In the genomic region with DNA sequence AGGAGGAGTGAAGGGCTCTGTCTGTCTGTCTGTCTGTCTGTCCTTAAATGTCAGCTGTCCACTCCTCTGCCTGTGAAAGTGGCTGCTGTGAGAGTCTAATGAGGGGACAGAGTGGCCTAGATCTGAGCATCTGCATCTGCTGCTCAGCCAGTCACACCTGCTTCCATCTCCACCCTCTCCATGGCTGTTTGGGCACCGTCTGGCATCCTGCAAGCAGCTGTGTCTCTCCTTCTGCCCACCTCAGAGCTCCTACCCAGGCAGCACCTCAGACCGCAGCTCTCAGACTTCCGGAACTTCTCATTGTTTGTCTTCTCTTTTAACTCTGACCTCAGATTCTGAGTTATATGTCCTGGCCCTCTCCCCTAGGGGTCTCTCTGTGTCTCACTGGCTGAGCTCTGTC, we compare ENCODE assay signal across 10 mouse cellular contexts.
DNase-seq lines count a peak whose midpoint lies in the region; ATAC-seq and TF ChIP-seq lines count a peak whose summit lies in the region.
"Had no signal": no experiment of that assay in that cellular context is flagged by ENCODE, and none has a peak within 500 bp of the region (broad histone marks: within the 10 kb centered on the region; RNA-seq: fewer than 3 reads in every experiment).

No protein-coding gene starts in this region.

- peaks cover 23% of the 10 kb centered on the region for H3K27me3 ChIP-seq in forebrain, embryonic 10.5 days (ENCODE audit: poor library complexity, severe bottlenecking)
- no peaks in the 10 kb centered on the region for H3K27me3 ChIP-seq in forebrain, embryonic 11.5 days (ENCODE audit: control insufficient read depth, insufficient read depth, low read length)
- no peaks in the 10 kb centered on the region for H3K27me3 ChIP-seq in limb, embryonic 14.5 days (ENCODE audit: control insufficient read depth, insufficient read depth, low read length)
- H3K27me3 ChIP-seq: Patski had no signal

- H3K9me3 ChIP-seq in forebrain, embryonic 10.5 days: no peaks in the 10 kb centered on the region
- H3K9me3 ChIP-seq in forebrain, embryonic 11.5 days (ENCODE audit: control insufficient read depth, low read length): no peaks in the 10 kb centered on the region
- H3K9me3 ChIP-seq in limb, embryonic 14.5 days (ENCODE audit: control insufficient read depth, low read length): no peaks in the 10 kb centered on the region
- H3K9me3 ChIP-seq: neural tube, embryonic 13.5 days had no signal

- peak overlapping the region; percentile 79 for H3K27ac ChIP-seq in forebrain, embryonic 10.5 days
- no peak overlapping the region for H3K27ac ChIP-seq in forebrain, embryonic 11.5 days (ENCODE audit: low read depth, low read length)
- H3K27ac ChIP-seq in limb, embryonic 14.5 days (replicated peaks; ENCODE audit: low read depth, low read length): peak overlapping the region; percentile 1; the same call in 1 of the 2 replicates

- no peak overlapping the region for H3K9ac ChIP-seq in forebrain, embryonic 11.5 days (ENCODE audit: low read length)
- no peak overlapping the region for H3K9ac ChIP-seq in limb, embryonic 14.5 days (ENCODE audit: low read depth, low read length, severe bottlenecking)
- H3K9ac ChIP-seq: neural tube, embryonic 13.5 days had no signal

- TF ChIP-seq POLR2A in limb, embryonic 14.5 days (IDR thresholded peaks at IDR 0.05; ENCODE audit: borderline replicate concordance, extremely low read depth, insufficient read depth, insufficient read length): no peak

- H3K4me2 ChIP-seq in forebrain, embryonic 11.5 days (ENCODE audit: low read depth, low read length, severe bottlenecking): no peak overlapping the region
- H3K4me2 ChIP-seq in limb, embryonic 14.5 days (replicated peaks; ENCODE audit: low read depth, low read length, severe bottlenecking): no peak overlapping the region

- DNase-seq in forebrain, embryonic 10.5 days (ENCODE audit: extremely low spot score, low spot score): no peak
- DNase-seq in forebrain, embryonic 11.5 days (ENCODE audit: low spot score): no peak
- DNase-seq in retina, postnatal 1 day: peak; percentile 71
- no peak for DNase-seq in retina, embryonic 14.5 days (ENCODE audit: low spot score)
- no peak for DNase-seq in limb, embryonic 14.5 days (ENCODE audit: low spot score)
- DNase-seq in thymus, postnatal 4 days: peak; percentile 61
- DNase-seq in right cerebral cortex, postnatal 4 days: no peak

- peaks cover 56% of the 10 kb centered on the region for H3K4me1 ChIP-seq in forebrain, embryonic 10.5 days
- peaks cover 15% of the 10 kb centered on the region for H3K4me1 ChIP-seq in forebrain, embryonic 11.5 days (replicated peaks; ENCODE audit: control insufficient read depth, insufficient read depth, low read length)
- H3K4me1 ChIP-seq in limb, embryonic 14.5 days (ENCODE audit: control insufficient read depth, insufficient read depth, low read length): peaks cover 54% of the 10 kb centered on the region

- H3K4me3 ChIP-seq in forebrain, embryonic 10.5 days: no peak overlapping the region
- no peak overlapping the region for H3K4me3 ChIP-seq in forebrain, embryonic 11.5 days (ENCODE audit: low read depth, low read length)
- no peak overlapping the region for H3K4me3 ChIP-seq in limb, embryonic 14.5 days (replicated peaks; ENCODE audit: low read length)
- H3K4me3 ChIP-seq: neural tube, embryonic 13.5 days had no signal

- H3K36me3 ChIP-seq in forebrain, embryonic 10.5 days (replicated peaks): no peaks in the 10 kb centered on the region
- H3K36me3 ChIP-seq in forebrain, embryonic 11.5 days (ENCODE audit: control insufficient read depth, insufficient read depth, low read length): no peaks in the 10 kb centered on the region
- no peaks in the 10 kb centered on the region for H3K36me3 ChIP-seq in limb, embryonic 14.5 days (ENCODE audit: control insufficient read depth, insufficient read depth, low read length)
- H3K36me3 ChIP-seq: neural tube, embryonic 13.5 days had no signal

- 77% methylated on average over 3 of the region's 3 CpGs for WGBS in forebrain, embryonic 10.5 days
- 62% methylated on average over 3 of the region's 3 CpGs for WGBS in forebrain, embryonic 11.5 days
- 61% methylated on average over 3 of the region's 3 CpGs for WGBS in limb, embryonic 14.5 days

- no peak for ATAC-seq in forebrain, embryonic 11.5 days (replicated peaks; ENCODE audit: low FRiP score)
- ATAC-seq in limb, embryonic 14.5 days (ENCODE audit: low FRiP score, low read depth): no peak
- no peak for ATAC-seq in erythroid progenitor cell, adult 5-6 weeks (replicated peaks; ENCODE audit: low FRiP score, poor library complexity, severe bottlenecking)
- ATAC-seq: Patski had no signal

Comparison
In these comparisons a context has a peak if more than half of its experiments do, and no peak if none do; other contexts are left out.
1. DNase-seq: peak in retina, postnatal 1 day (single experiment) and thymus, postnatal 4 days (single experiment); none in forebrain, embryonic 10.5 days (single experiment), forebrain, embryonic 11.5 days (single experiment), retina, embryonic 14.5 days (single experiment), limb, embryonic 14.5 days (single experiment) and right cerebral cortex, postnatal 4 days (single experiment).